Mouse (Mus musculus) ES-E14 (cell line): Measurements from ENCODE around the gene Fam216a.

Experiments
- HCFC1 ChIP-seq: IDR thresholded peaks from 2 replicates; pipeline ENCODE4 v1.6.1; 2012; ENCODE audit warnings: low read length, inconsistent platforms, borderline replicate concordance; ENCODE audit not compliant: insufficient read depth
- ZC3H11A ChIP-seq: IDR thresholded peaks from 2 replicates; pipeline ENCODE4 v1.6.1; 2012; ENCODE audit warnings: low read depth, mild to moderate bottlenecking, inconsistent platforms, low read length, borderline replicate concordance
- ZNF384 ChIP-seq: IDR thresholded peaks from 2 replicates; pipeline ENCODE4 v1.6.1; 2012; ENCODE audit warnings: low read depth, low read length, inconsistent platforms

- TF ChIP-seq HCFC1: peak; percentile 69; the same call in 1 of the 2 replicates
- TF ChIP-seq ZC3H11A: no peak
- peak; percentile 100 for TF ChIP-seq ZNF384
These were observed 18.2 kb downstream of the Fam216a start, which contains the start of the genes Rad9b and Vps29 for GRCm38 (mm10) chr5:122353807-122354491.
